Mouse (Mus musculus) spleen, postnatal 10 days (tissue): Measurements from ENCODE around the gene Hmga1b.
"Not testable (repeated sequence)": the region's sequence is repeated elsewhere in the genome, so short reads cannot be mapped to it uniquely, and the experiment has no call there.

Experiments used
- DNase-seq, 2 experiments: peaks; one replicate each; pipeline ENCODE4 v3.0.0; 2021 to 2022; ENCODE audit warnings: low spot score in 2 of 2

Gene Hmga1b

DNA sequence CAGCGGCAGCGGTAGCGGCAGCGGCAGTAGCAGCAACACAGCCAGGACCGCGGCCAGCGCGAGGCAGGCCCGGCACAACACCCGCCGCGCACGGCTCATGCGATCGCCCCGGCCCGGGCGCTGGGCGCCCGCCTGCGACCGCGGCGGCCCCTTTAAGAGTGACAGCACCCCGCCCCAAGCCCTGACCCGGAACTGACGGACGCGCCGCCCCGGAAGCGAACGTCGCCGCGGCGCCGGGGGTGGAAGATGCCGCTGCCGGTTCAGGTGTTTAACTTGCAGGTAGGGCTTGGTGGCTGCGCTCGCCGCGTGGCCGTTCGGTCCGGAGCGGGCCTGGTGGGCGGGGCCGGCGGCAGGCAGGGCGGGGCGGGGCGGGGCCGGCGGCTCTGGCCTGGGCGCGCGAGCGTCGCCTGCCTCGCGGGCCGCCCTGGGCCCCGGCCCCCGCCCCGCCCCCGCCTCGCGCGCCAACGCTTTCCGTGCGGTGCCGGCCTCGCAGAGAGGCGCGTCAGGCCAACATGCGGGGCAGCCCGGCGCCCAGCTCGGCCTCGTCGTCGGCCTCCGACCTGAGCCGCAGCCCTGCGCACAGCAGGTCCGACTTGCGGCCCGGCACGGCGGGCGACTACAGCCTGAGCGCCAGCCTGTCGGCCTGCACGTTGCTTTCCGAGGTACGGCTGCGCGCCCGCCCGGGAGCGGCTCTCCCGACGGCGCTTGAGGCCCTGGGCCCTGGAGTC, 21.6 kb downstream of the Hmga1b start, which contains the start of the genes Rfng and Gps1:
Rfng (minus strand) TSS at position 144 of the 728 bp plus-strand sequence.
Gps1 (plus strand) TSS at position 209 of the 728 bp plus-strand sequence.
- peak; percentile 77 to 87 for DNase-seq

- no peak for DNase-seq
These were observed 22.6 kb downstream of the Hmga1b start for GRCm38 (mm10) chr11:120785145-120785544.

DNA sequence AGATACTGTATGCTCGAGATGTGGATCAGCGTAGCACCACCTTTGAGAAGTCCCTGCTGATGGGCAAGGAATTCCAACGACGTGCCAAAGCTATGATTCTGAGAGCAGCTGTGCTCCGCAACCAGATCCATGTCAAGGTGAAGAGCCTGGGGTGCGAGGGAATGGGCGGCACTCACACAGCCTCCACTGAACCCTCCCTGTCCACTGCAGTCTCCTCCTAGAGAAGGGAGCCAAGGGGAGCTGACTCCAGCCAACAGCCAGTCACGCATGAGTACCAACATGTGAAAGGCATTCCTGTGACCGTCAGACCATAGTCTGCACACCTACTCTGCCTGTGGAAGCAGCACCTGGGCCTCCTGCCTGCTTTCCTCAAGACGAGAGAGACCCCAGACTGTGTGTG, 25.9 kb downstream of the Hmga1b start:
- not testable (repeated sequence) for DNase-seq

GRCm38 (mm10) chr11:120789355-120789754, 26.8 kb downstream of the Hmga1b start:
- DNase-seq = no peak

DNA sequence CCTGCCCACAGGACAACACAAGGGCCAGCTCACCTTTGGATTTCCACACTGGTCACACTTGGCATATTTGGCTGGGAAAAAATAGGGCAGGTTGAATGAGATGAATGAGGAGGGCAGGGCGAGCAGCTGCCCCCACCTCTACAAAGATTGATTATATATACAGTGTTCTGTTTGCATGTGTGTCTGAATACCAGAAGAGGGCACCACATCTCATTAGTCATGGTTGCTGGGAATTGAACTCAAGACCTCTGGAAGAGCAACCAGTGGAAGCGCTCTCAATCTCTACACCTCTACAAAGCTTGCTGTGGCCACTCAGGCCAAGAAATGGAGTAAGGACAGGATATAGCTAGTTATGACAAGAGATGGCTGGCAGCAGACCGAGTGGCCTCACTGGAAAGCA, 27.2 kb downstream of the Hmga1b start:
- DNase-seq = no peak

GRCm38 (mm10) chr11:120792652-120793051, 30.1 kb downstream of the Hmga1b start:
- no peak for DNase-seq

DNA sequence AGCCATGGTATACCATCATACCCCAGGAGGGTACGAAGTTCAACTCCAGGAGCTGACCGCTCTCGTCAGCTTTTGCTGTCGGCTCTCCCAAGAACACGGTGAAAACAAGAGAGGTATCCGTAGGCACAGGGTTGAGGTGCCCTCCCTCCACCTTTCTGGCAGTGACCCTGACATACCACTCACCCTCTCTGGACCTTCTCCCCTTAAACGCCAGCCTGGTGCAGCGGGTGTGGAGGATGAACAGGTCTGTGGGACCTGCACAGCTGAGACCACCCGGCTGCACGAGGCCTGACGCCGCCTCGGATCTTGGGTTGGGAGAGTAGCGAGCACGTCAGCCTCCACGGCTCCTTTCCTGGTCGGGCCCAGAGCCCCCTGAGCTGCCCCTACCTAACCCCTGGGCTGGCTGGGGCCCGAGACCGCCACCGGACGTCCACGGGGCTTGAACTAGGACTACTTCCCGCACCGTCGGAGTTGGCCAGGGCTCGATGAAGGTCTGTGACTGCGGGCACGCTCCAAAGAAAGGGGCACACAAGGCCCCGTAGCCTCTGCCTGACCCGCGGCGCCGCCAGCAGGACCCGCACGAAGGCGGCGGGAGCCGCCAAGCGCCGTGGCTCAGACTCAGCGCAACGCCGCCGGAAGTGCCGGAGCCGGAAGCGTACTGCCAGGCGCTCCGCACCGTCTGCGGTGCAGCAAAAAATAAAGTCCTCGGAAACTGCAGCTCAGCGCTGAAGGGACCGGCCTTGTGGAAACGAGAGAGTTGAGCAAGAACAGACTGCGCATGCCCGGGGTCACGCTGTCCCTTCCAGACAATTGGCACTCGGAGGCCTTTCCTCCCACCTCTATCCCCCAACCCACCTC, 33.4 kb downstream of the Hmga1b start, which contains the start of gene Dus1l:
Dus1l (minus strand) TSS at position 648 of the 858 bp plus-strand sequence.
- peak; percentile 96 to 97 for DNase-seq

DNA sequence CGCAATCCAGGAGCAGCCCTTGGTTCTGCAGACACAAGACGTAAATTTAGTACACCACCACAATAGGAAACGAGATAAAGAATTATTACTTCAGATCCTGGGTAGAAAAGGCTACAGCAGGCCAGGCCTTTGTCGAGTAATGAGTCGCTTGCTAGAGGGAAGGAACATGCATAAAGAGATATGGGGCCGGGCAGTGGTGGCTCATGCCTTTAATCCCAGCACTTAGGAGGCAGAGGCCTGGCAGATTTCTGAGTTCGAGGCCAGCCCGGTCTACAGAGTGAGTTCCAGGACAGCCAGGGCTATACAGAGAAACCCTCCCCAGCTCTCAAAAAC, 34.0 kb downstream of the Hmga1b start:
- no peak for DNase-seq

GRCm38 (mm10) chr11:120798244-120798643, 35.6 kb downstream of the Hmga1b start:
- no peak for DNase-seq

DNA sequence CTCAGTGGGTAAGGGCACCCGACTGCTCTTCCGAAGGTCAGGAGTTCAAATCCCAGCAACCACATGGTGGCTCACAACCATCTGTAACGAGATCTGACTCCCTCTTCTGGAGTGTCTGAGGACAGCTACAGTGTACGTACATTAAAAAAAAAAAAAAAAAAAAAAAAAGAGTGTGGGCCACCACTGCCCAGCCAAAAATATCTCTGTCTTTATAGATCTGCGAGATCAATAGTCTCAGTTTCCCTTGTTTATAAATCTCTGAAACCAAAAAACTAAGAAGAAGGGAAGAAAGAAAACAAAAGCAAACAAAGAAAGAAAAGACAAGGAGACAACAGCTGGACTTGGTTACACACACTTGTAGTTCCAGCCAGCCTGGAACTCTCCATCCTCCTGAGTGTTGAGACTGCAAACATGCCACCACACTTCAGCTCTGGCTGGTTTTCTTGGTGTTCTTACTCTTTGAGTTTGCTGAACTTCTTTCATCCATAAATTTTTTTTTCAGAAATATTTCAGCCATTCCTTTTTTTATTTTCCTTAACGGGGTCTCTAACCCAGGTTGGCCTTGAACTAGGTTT, 36.8 kb downstream of the Hmga1b start:
- no peak for DNase-seq

DNA sequence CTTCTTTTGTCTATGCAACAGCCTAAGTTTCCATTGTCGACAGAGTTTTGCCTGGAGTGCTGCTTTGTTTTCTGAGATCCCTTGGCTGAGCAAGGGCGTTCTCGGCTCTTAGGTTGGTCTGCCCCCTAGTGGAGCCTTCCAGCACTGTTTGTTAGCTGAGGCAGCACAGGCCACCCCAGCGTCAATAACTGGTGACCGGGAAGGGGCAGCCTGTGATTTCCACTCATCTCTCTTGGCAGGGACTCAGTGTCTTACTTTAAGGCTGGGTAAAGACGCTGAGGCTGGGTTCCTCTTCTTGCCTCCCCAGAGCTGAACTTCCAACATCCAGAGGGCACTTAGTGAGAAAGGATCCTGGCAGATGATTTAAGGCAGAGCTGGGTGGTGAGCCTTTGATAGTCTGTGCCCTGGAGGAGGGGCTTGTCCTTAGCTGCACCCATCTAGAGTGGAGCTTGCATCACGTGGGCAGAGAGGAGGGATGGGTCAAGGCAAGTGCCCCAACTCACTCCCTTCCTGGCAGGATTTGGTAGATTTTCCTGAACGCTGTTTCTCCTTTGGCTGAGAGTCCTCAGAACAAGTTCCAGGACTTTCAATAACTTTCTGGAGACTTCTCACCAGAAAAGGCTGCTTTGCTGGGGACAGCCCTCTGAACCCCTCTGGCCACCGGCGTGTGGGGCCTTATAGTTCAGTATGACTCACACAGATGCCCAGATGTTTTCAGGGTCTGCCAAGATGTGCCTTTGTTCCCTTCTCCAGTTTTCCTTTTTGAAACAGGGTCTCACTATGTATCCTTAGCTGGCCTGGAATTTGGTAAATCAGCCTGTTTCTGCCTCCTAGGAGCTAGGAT, 37.7 kb downstream of the Hmga1b start:
- peak; percentile 78 to 91 for DNase-seq

DNA sequence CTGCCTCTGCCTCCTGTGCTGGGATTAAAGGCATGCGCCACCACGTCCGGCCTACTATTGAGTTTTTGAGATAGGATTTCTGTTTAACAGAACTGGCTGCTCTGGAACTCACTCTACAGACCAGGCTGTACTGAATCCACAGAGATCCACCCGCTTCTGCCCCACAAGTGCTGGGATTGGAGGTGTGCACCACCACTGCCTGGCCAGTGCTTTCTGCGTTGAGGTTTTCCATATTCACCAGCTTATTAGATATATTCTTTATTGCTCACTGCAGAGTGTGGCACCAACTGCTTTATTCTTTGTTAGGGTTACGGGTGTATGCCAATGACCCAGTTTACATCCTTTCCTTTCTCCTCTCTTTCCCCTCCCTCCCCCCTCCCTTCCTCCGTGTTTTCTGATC, 41.7 kb downstream of the Hmga1b start:
- DNase-seq = no peak

- DNase-seq = no peak
These were observed 42.2 kb downstream of the Hmga1b start for GRCm38 (mm10) chr11:120804769-120805168.

GRCm38 (mm10) chr11:120805375-120806298, 43.0 kb downstream of the Hmga1b start:
- DNase-seq = no peak

- no peak for DNase-seq
These were observed 45.4 kb downstream of the Hmga1b start for GRCm38 (mm10) chr11:120808010-120808409.

DNA sequence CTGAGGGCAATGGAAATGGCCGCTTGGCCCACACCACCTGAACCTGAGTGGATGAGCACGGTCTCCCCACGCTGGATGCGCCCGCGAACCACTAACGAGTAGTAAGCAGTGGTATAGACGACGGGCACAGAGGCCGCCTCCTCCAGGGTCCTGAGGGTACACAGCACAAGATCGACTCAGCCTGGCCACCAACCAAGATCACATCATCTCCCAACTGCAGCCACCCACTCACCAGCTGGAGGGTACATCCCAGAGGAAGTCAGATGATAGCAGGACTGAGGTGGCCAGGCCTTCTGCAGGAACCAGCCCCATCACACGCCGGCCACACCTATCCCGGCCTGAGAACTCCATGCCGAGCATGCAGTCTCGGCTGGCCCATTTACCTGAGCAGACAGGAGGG, 49.5 kb downstream of the Hmga1b start:
- no peak for DNase-seq
